ENCODE assay signal across 9 mouse cellular contexts in genomic region chr13:91915582-91916239, GRCm38 (mm10). TPM values are rescaled to one million over a fixed set of nuclear protein-coding genes. Genes with fewer than 3 reads are reported as not detected.
DNase-seq lines count a peak whose midpoint lies in the region; ATAC-seq and TF ChIP-seq lines count a peak whose summit lies in the region.
"Had no signal": no experiment of that assay in that cellular context is flagged by ENCODE, and none has a peak within 500 bp of the region (broad histone marks: within the 10 kb centered on the region; RNA-seq: fewer than 3 reads in every experiment).

No protein-coding gene starts in this region.

- POLR2A ChIA-PET in Patski (lab: Charles Lee): no interaction called here

- no peak overlapping the region for H3K4me3 ChIP-seq in olfactory bulb, adult 2 months (ENCODE audit: insufficient read depth, low read depth, low read length)

- in situ Hi-C loops in Patski (cut with MboI; ENCODE audit: low pct_unique_long_range_greater_than_20kb): loop anchor here (25.0 kb wide), 1 partner anchor 822 kb away; no protein-coding TSS in a partner anchor

- no peak for TF ChIP-seq POLR2A in olfactory bulb, adult 2 months (IDR thresholded peaks at IDR 0.05; ENCODE audit: insufficient read depth, low read depth, low read length)

- H3K27me3 ChIP-seq in Patski: no peaks in the 10 kb centered on the region

- peak; percentile 73 for TF ChIP-seq CTCF in Patski (IDR thresholded peaks at IDR 0.05)
- no peak for TF ChIP-seq CTCF in olfactory bulb, adult 2 months (IDR thresholded peaks at IDR 0.05; ENCODE audit: insufficient read depth, low read depth, low read length)

- WGBS in olfactory bulb, adult 2 months: 34% methylated on average over 6 of the region's 6 CpGs

- peaks cover 20% of the 10 kb centered on the region for H3K4me1 ChIP-seq in olfactory bulb, adult 2 months (ENCODE audit: control insufficient read depth, insufficient read depth, low read length)

- CTCF ChIA-PET in Patski (lab: Charles Lee): interaction anchor here (0.8 to 2.8 kb wide), 5 partner anchors 9 to 414 kb away, joined by 3 to 8 read pairs (median 3); no protein-coding TSS in a partner anchor

- DNase-seq in cerebellum, adult 11-12 months: peak; percentile 9
- no peak for DNase-seq in cerebellum, adult 9-10 months
- DNase-seq in Patski (ENCODE audit: low read depth, low spot score) (no peak), MN1 (ENCODE audit: low spot score) (no peak)
- DNase-seq in frontal cortex, postnatal 10 days (ENCODE audit: low spot score in 2 of 2): peak; percentile 23 to 56
- peak; percentile 52 for DNase-seq in left cerebral cortex, adult 11 months (ENCODE audit: low spot score)

- H3K27ac ChIP-seq in olfactory bulb, adult 2 months (ENCODE audit: insufficient read depth, low read depth, low read length): peak overlapping the region; percentile 30; the same call in 1 of the 2 replicates

- peak; percentile 70 for ATAC-seq in Patski
- no peak for ATAC-seq in inflammation-experienced regulatory T-cells, adult 6 months

RNA-seq across cellular contexts. Expression of gene Ckmt2, which starts 39.0 kb away (rescaled TPM):
- not detected for polyA plus RNA-seq in Patski (2021)
- not detected in 2 replicates for polyA plus RNA-seq in olfactory bulb, adult 2 months (2012; ENCODE audit: insufficient read depth, insufficient read length, low replicate concordance, missing spikeins)
- polyA plus RNA-seq in inflammation-experienced regulatory T-cells, adult 6 months (2017; shearing (Covaris generic)): not detected
- polyA plus RNA-seq: C2C12 had no signal

Comparison
In these comparisons a context has a peak if more than half of its experiments do, and no peak if none do; other contexts are left out.
1. DNase-seq: peak in cerebellum, adult 11-12 months (single experiment), frontal cortex, postnatal 10 days (2 of 2) and left cerebral cortex, adult 11 months (single experiment); none in cerebellum, adult 9-10 months (single experiment), Patski (single experiment) and MN1 (single experiment).